ENCODE assay signal across 8 mouse cellular contexts in the genomic region with DNA sequence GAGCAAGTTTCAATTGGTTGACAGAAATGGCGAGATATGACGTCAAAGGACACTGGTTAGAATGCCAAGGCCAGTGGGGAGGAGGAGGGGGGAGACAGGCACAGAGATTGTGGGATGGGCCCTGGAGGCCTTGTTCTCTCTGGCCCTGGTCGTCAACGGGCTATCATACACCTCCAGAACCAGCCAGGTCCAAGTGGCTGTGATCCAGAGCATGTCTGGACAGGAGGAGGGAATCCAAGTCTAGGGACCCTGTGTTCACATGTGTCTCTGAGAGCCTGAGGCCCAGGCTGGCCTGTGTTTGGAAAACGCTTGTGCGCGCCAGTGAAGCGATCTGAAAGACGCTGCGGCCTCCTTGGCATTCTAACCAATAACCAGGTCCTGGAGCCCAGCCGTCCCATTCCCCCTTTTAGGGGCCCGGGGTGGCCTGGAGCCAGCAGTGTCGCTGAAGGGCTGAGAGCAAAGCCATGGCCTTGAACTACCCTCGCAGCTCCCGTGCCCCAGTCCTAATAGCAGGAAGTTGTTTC.
DNase-seq lines count a peak whose midpoint lies in the region; ATAC-seq and TF ChIP-seq lines count a peak whose summit lies in the region.

No protein-coding gene starts in this region.

- peak; percentile 86 for TF ChIP-seq POLR2A in cortical plate, adult 2 months (IDR thresholded peaks at IDR 0.05; ENCODE audit: extremely low read depth, insufficient read depth, low read length)

- peak; percentile 30 for DNase-seq in thymus, postnatal 14 days
- no peak for DNase-seq in thymus, postnatal 10 days (ENCODE audit: low spot score in 2 of 2)
- peak; percentile 83 for DNase-seq in gastrocnemius, postnatal 25 days
- peak; percentile 80 for DNase-seq in intestine, embryonic 14.5 days (ENCODE audit: low spot score)
- DNase-seq in limb, embryonic 10.5 days (ENCODE audit: low spot score), result no peak
- DNase-seq in urinary bladder, postnatal 25 days (ENCODE audit: low spot score), result peak; percentile 66

- TF ChIP-seq CTCF in cortical plate, adult 2 months (IDR thresholded peaks at IDR 0.05; ENCODE audit: extremely low read depth, insufficient read depth, low read length), result no peak

- H3K27ac ChIP-seq in cortical plate, adult 2 months (ENCODE audit: insufficient read depth, low read length), result peak overlapping the region; percentile 100
- H3K27ac ChIP-seq in intestine, embryonic 14.5 days (ENCODE audit: low read depth), result peak overlapping the region; percentile 76
- no peak overlapping the region for H3K27ac ChIP-seq in limb, embryonic 10.5 days
- H3K27ac ChIP-seq in midbrain, embryonic 13.5 days, result peak overlapping the region; percentile 96

- peak overlapping the region; percentile 83 for H3K9ac ChIP-seq in intestine, embryonic 14.5 days (ENCODE audit: low read length)
- peak overlapping the region; percentile 93 for H3K9ac ChIP-seq in midbrain, embryonic 13.5 days (replicated peaks)

- H3K27me3 ChIP-seq in intestine, embryonic 14.5 days (replicated peaks; ENCODE audit: control insufficient read depth, insufficient read depth, low read length), result peaks cover 69% of the 10 kb centered on the region
- H3K27me3 ChIP-seq in limb, embryonic 10.5 days (ENCODE audit: low read depth, poor library complexity, severe bottlenecking), result peaks cover 96% of the 10 kb centered on the region
- H3K27me3 ChIP-seq in midbrain, embryonic 13.5 days, result peaks cover 80% of the 10 kb centered on the region

- no peak; the same call in 1 of the 2 replicates for ATAC-seq in intestine, embryonic 14.5 days (replicated peaks; ENCODE audit: low FRiP score, low TSS enrichment, low read depth)
- ATAC-seq in midbrain, embryonic 13.5 days, result peak; percentile 4; the same call in 1 of the 2 replicates

- H3K36me3 ChIP-seq in intestine, embryonic 14.5 days (ENCODE audit: control insufficient read depth, insufficient read depth, low read length), result no peaks in the 10 kb centered on the region
- no peaks in the 10 kb centered on the region for H3K36me3 ChIP-seq in limb, embryonic 10.5 days
- H3K36me3 ChIP-seq in midbrain, embryonic 13.5 days, result no peaks in the 10 kb centered on the region; the same call in 1 of the 2 replicates

- 31% methylated on average over 15 of the region's 15 CpGs for WGBS in intestine, embryonic 14.5 days
- 38% methylated on average over 15 of the region's 15 CpGs for WGBS in limb, embryonic 10.5 days
- WGBS in midbrain, embryonic 13.5 days, result 26% methylated on average over 15 of the region's 15 CpGs

- peak overlapping the region; percentile 80 for H3K4me2 ChIP-seq in intestine, embryonic 14.5 days (ENCODE audit: low read length)
- peak overlapping the region; percentile 74 for H3K4me2 ChIP-seq in midbrain, embryonic 13.5 days (replicated peaks)

- peak overlapping the region; percentile 86 for H3K4me3 ChIP-seq in cortical plate, adult 2 months (ENCODE audit: insufficient read depth, low read length)
- peak overlapping the region; percentile 61 for H3K4me3 ChIP-seq in intestine, embryonic 14.5 days (ENCODE audit: low read depth, low read length)
- peak overlapping the region; percentile 74 for H3K4me3 ChIP-seq in limb, embryonic 10.5 days
- peak overlapping the region; percentile 78 for H3K4me3 ChIP-seq in midbrain, embryonic 13.5 days (replicated peaks)

- H3K4me1 ChIP-seq in cortical plate, adult 2 months (ENCODE audit: control insufficient read depth, insufficient read depth, low read length), result peaks cover 4% of the 10 kb centered on the region; the same call in 1 of the 2 replicates
- H3K4me1 ChIP-seq in intestine, embryonic 14.5 days (replicated peaks; ENCODE audit: control insufficient read depth, insufficient read depth, low read length), result peaks cover 15% of the 10 kb centered on the region; the same call in 1 of the 2 replicates
- peaks cover 22% of the 10 kb centered on the region for H3K4me1 ChIP-seq in limb, embryonic 10.5 days
- H3K4me1 ChIP-seq in midbrain, embryonic 13.5 days (replicated peaks), result peaks cover 39% of the 10 kb centered on the region

- no peaks in the 10 kb centered on the region for H3K9me3 ChIP-seq in intestine, embryonic 14.5 days (ENCODE audit: control insufficient read depth, low read length)
- no peaks in the 10 kb centered on the region for H3K9me3 ChIP-seq in limb, embryonic 10.5 days (replicated peaks)
- H3K9me3 ChIP-seq in midbrain, embryonic 13.5 days, result no peaks in the 10 kb centered on the region

Comparison
In these comparisons a context has a peak if more than half of its experiments do, and no peak if none do; other contexts are left out.
1. DNase-seq: peak in thymus, postnatal 14 days (single experiment), gastrocnemius, postnatal 25 days (single experiment), intestine, embryonic 14.5 days (single experiment) and urinary bladder, postnatal 25 days (single experiment); none in thymus, postnatal 10 days (0 of 2) and limb, embryonic 10.5 days (single experiment).
2. Peak in every context shown above with its lines, with median percentiles within 50 percentile points of each other: H3K4me3 ChIP-seq.